Mouse (Mus musculus) ES-Bruce4 (cell line): ENCODE data around the gene Ttc38. TPM values are rescaled to one million over a fixed set of nuclear protein-coding genes. Genes with fewer than 3 reads are reported as not detected.

Experiments
- H3K27ac ChIP-seq: 2 replicates; pipeline ENCODE4 v1.5.1; 2012; ENCODE audit warnings: low read length, inconsistent platforms; ENCODE audit not compliant: insufficient read depth
- H3K27me3 ChIP-seq: 2 replicates; pipeline ENCODE4 v1.6.1; 2012; ENCODE audit warnings: mild to moderate bottlenecking, low read length, inconsistent platforms; ENCODE audit not compliant: control insufficient read depth, poor library complexity, insufficient read depth, severe bottlenecking
- H3K36me3 ChIP-seq: 2 replicates; pipeline ENCODE4 v1.6.1; 2012; ENCODE audit warnings: inconsistent platforms, mild to moderate bottlenecking, low read length, moderate library complexity; ENCODE audit not compliant: control insufficient read depth, poor library complexity, insufficient read depth, severe bottlenecking
- H3K4me1 ChIP-seq: one replicate; pipeline ENCODE4 v1.8.1; 2011; ENCODE audit warnings: low read length; ENCODE audit not compliant: control insufficient read depth, insufficient read depth
- H3K4me3 ChIP-seq: 2 replicates; pipeline ENCODE4 v1.5.1; 2011; ENCODE audit warnings: low read depth, mild to moderate bottlenecking, low read length
- H3K9ac ChIP-seq: 2 replicates; pipeline ENCODE4 v1.6.1; 2012; ENCODE audit warnings: low read depth, mild to moderate bottlenecking, inconsistent platforms; ENCODE audit not compliant: poor library complexity, severe bottlenecking
- H3K9me3 ChIP-seq: replicated peaks from 2 replicates; pipeline ENCODE4 v1.6.1; 2012; ENCODE audit warnings: mild to moderate bottlenecking, low read length, inconsistent platforms; ENCODE audit not compliant: control insufficient read depth, poor library complexity, insufficient read depth, severe bottlenecking
- CTCF ChIP-seq: IDR thresholded peaks from one replicate; pipeline ENCODE4 v1.8.1; 2011; ENCODE audit warnings: low read depth, low read length
- EP300 ChIP-seq: IDR thresholded peaks from 2 replicates; pipeline ENCODE4 v1.6.1; 2011; ENCODE audit warnings: low read depth, low read length; ENCODE audit not compliant: insufficient read depth
- POLR2A ChIP-seq: IDR thresholded peaks from one replicate; pipeline ENCODE4 v1.8.1; 2011; ENCODE audit warnings: low read length; ENCODE audit not compliant: insufficient read depth
- polyA plus RNA-seq: library from polyadenylated mRNA; stranded (reverse); fragments of >200 nt; gene quantifications from 2 replicates; pipeline ENCODE4 v1.2.4, GENCODE M21; 2011; ENCODE audit warnings: low read depth; ENCODE audit not compliant: missing spikeins, insufficient read depth, insufficient read length

The Ttc38 gene
- polyA plus RNA-seq, 1 experiment, result 6.3 TPM

- Histone ChIP-seq H3K9ac (no peak overlapping the region), H3K4me1 (no peaks in the 10 kb centered on the region), H3K27me3 (no peaks in the 10 kb centered on the region), H3K27ac (no peak overlapping the region), H3K9me3 (no peaks in the 10 kb centered on the region), H3K36me3 (no peaks in the 10 kb centered on the region), H3K4me3 (no peak overlapping the region)
- TF ChIP-seq CTCF (no peak), POLR2A (no peak), EP300 (no peak)
Measured at GRCm38 (mm10) chr15:85826676-85827075, 5.4 kb upstream of the Ttc38 start.

DNA sequence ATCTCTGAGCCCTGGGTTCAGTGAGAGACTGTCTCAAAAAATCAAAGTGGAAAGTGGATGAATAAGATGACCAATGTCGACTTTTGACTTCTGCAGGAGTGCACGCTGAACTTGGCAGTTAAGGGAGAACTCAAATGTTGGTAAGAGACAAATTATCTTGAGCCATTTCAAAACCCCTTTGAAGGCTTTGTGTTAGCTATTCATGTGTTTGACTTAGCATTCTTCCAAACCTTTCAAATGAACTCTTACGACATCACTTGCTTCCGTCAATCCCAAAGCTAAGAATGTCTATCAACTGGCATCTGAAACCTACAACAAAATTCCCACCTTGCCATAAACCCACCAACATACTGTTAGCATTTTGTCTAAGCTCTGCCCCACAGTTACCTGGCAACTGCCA is 4.0 kb upstream of the Ttc38 start:
- Histone ChIP-seq H3K9me3 (no peaks in the 10 kb centered on the region), H3K27me3 (no peaks in the 10 kb centered on the region), H3K4me1 (no peaks in the 10 kb centered on the region), H3K27ac (no peak overlapping the region), H3K36me3 (no peaks in the 10 kb centered on the region), H3K9ac (no peak overlapping the region), H3K4me3 (no peak overlapping the region)
- TF ChIP-seq EP300 (no peak), CTCF (no peak), POLR2A (no peak)

- H3K4me1 ChIP-seq, result no peaks in the 10 kb centered on the region
- no peak overlapping the region for H3K9ac ChIP-seq
- H3K27me3 ChIP-seq, result no peaks in the 10 kb centered on the region
- H3K4me3 ChIP-seq, result no peak overlapping the region
- TF ChIP-seq CTCF (no peak), EP300 (no peak), POLR2A (no peak)
- no peaks in the 10 kb centered on the region for H3K36me3 ChIP-seq
- H3K27ac ChIP-seq, result no peak overlapping the region
- no peaks in the 10 kb centered on the region for H3K9me3 ChIP-seq
Measured at GRCm38 (mm10) chr15:85829470-85829869, 2.6 kb upstream of the Ttc38 start.

DNA sequence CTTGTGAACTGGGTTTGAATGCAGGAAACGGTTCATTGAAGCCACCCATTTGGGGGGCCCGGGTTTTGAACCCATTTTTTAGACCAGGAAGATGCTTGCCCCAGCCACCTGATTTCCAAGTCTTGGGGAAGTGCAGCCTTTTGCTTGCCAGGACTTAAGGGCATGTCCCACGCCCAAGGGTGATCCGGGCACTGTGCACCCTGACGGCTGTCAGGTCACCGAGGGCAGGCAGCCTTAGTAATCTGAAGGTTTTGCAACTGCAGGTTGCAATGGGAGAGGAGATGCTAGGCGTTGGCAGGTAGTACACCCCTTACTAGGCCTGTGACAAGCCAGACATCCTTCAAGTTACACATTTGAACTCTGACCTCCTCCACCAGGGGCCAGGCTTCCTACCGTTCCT is 493 bp downstream of the Ttc38 start:
- TF ChIP-seq POLR2A, result no peak
- no peak for TF ChIP-seq EP300
- no peak for TF ChIP-seq CTCF
- H3K9ac ChIP-seq, result peak overlapping the region; percentile 22
- peak overlapping the region; percentile 78; the same call in 1 of the 2 replicates for H3K4me3 ChIP-seq
- H3K27ac ChIP-seq, result no peak overlapping the region
- no peaks in the 10 kb centered on the region for H3K36me3 ChIP-seq
- no peaks in the 10 kb centered on the region for H3K27me3 ChIP-seq
- no peaks in the 10 kb centered on the region for H3K9me3 ChIP-seq
- no peaks in the 10 kb centered on the region for H3K4me1 ChIP-seq

DNA sequence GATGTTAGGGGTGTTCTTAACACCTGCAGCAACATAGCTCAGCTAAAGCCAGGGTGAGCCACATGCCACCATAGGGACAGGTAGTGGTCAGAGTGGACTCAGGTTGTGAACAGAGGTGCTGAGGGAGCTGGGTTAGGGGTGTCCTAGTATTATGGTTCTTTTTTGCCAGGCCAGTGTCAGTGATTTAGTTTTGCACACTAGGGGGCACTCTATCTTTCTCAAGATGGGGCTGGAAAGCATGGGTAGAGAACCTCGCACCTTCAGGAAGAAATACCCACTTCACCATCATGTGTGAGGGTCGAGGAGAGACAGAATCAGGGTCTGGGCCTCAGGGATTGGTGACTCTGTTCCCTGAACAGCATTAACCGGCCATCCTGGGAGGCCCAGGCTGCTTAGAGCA is 3.2 kb downstream of the Ttc38 start:
- Histone ChIP-seq H3K4me1 (no peaks in the 10 kb centered on the region), H3K9me3 (no peaks in the 10 kb centered on the region), H3K4me3 (no peak overlapping the region), H3K36me3 (no peaks in the 10 kb centered on the region), H3K27ac (no peak overlapping the region), H3K9ac (no peak overlapping the region), H3K27me3 (no peaks in the 10 kb centered on the region)
- TF ChIP-seq POLR2A (no peak), EP300 (no peak), CTCF (no peak)

GRCm38 (mm10) chr15:85836887-85837286 is 4.8 kb downstream of the Ttc38 start:
- TF ChIP-seq POLR2A (no peak), EP300 (no peak), CTCF (no peak)
- Histone ChIP-seq H3K36me3 (no peaks in the 10 kb centered on the region), H3K4me1 (peaks cover 2% of the 10 kb centered on the region), H3K9me3 (no peaks in the 10 kb centered on the region), H3K27ac (no peak overlapping the region), H3K9ac (no peak overlapping the region), H3K27me3 (no peaks in the 10 kb centered on the region), H3K4me3 (no peak overlapping the region)

DNA sequence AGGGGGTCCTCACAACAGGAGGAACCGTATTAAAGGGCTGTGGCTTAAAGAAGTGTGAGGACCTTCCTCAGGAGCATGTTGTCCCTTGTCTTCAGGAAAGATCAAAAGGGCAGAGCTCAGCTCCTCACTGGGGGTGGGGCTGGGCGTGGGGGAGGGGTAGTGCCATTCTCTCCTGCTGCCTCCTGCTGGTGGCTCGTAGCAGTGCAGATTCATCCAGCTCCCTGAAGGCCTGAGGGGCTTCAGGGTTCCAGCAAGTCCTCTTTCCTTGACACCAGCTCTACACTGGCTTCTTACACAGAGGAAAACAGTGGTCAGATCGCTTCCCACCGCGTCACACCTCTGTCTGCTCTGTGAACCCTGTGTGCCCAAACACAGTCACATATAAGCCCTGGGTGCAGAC is 8.9 kb downstream of the Ttc38 start:
- Histone ChIP-seq H3K27me3 (no peaks in the 10 kb centered on the region), H3K27ac (no peak overlapping the region)
- TF ChIP-seq CTCF (peak; percentile 74), EP300 (no peak)

More for the DNA sequence above, 8.9 kb downstream of the Ttc38 start:
- H3K9me3 ChIP-seq, result no peaks in the 10 kb centered on the region
- H3K4me1 ChIP-seq, result peaks cover 2% of the 10 kb centered on the region
- H3K36me3 ChIP-seq, result no peaks in the 10 kb centered on the region
- H3K9ac ChIP-seq, result no peak overlapping the region
- H3K4me3 ChIP-seq, result no peak overlapping the region
